Mouse (Mus musculus) kidney, embryonic 16.5 days (tissue): ENCODE data around the gene Zswim3. TPM values are rescaled to one million over a fixed set of nuclear protein-coding genes. Genes with fewer than 3 reads are reported as not detected.
A peak's percentile ranks its signal among the peaks of the same experiment; 100 is the strongest.
"Not testable (repeated sequence)": the region's sequence is repeated elsewhere in the genome, so short reads cannot be mapped to it uniquely, and the experiment has no call there.

ENCODE experiments used
- ATAC-seq: fragments of 200-750 bp; cut with Nextera tagmentation; 2 replicates; pipeline ENCODE4 v1.8.0; 2017; ENCODE audit warnings: moderate TSS enrichment; ENCODE audit not compliant: low FRiP score, low TSS enrichment
- H3K27ac ChIP-seq: fragments of 300-500 bp; sonication (generic); 2 replicates; pipeline ENCODE4 v1.5.1; 2014; ENCODE audit warnings: low read length
- H3K27me3 ChIP-seq: fragments of 300-500 bp; sonication (generic); 2 replicates; pipeline ENCODE4 v1.6.1; 2014; ENCODE audit warnings: low read length, control low read depth, mixed read lengths; ENCODE audit not compliant: insufficient read depth
- H3K36me3 ChIP-seq: fragments of 300-500 bp; sonication (generic); 2 replicates; pipeline ENCODE4 v1.6.1; 2014; ENCODE audit warnings: low read length, control low read depth, mixed read lengths; ENCODE audit not compliant: insufficient read depth
- H3K4me1 ChIP-seq: fragments of 300-500 bp; sonication (generic); 2 replicates; pipeline ENCODE4 v1.6.1; 2014; ENCODE audit warnings: low read length, control low read depth, mixed read lengths; ENCODE audit not compliant: insufficient read depth
- H3K4me2 ChIP-seq: fragments of 300-500 bp; sonication (generic); replicated peaks from 2 replicates; pipeline ENCODE4 v1.6.1; 2014; ENCODE audit warnings: low read depth, low read length
- H3K4me3 ChIP-seq: fragments of 300-500 bp; sonication (generic); 2 replicates; pipeline ENCODE4 v1.5.1; 2014; ENCODE audit warnings: mild to moderate bottlenecking, low read length
- H3K9ac ChIP-seq: fragments of 300-500 bp; sonication (generic); replicated peaks from 2 replicates; pipeline ENCODE4 v1.6.1; 2014; ENCODE audit warnings: low read length
- H3K9me3 ChIP-seq: fragments of 300-500 bp; sonication (generic); 2 replicates; pipeline ENCODE4 v1.6.1; 2016; ENCODE audit warnings: low read length, control low read depth
- WGBS: fragments of 180-500 bp; shearing (Covaris S2); extraction: QIAGEN DNeasy Blood & Tissue Kit; methylation state at CpG from one replicate; pipeline ENCODE4 v1.1.7; 2014; 5-methylcytosine and 5-hydroxymethylcytosine counted together
- polyA plus RNA-seq: library from polyadenylated mRNA; unstranded; fragments of >200 nt; fragmentation: Nextera tagmentation; extraction: Ambion mirVana; gene quantifications from 2 replicates; pipeline ENCODE4 v1.2.1, GENCODE M21; 2015

Gene Zswim3
- polyA plus RNA-seq, 1 experiment from 2014 or later, result 11.9 TPM

DNA sequence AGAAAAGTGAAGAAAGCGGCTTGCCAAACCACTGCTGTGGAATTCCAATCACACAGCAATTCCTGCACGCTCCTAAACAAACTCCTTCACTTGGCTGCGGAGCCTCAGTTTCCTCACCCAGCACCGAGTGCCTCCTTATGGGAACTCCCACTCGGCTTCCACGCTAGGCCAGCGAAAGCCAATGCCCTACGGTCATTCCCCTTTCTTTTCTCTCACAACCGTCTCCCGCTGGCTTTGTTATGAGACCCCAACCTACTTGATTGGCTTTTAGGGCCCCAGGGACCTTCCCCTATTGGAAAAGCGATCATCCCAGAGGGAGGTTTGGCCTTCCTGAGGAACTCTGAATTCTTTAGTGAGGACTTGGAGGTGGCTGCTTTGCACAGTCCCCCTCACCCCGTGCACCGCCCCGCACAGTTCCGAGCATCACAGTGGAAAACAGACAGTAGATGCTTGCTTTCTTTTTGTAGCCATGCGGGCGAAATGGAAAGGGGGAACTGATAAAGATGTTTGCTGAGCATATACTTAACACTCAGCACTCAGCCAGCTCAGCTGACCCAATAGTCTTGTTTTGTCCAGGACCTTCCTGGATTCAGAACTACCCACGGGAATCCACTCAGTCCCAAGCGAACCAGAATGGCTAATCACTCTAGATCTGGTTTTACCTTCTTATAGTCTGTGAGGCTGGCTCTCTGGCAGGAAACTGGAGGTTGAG lies 53.1 kb downstream of the Zswim3 start:
- H3K4me3 ChIP-seq, result peak overlapping the region; percentile 51
- WGBS, result 13% methylated on average over 19 of the region's 19 CpGs
- peaks cover 22% of the 10 kb centered on the region for H3K27me3 ChIP-seq
- ATAC-seq, result no peak
- no peaks in the 10 kb centered on the region for H3K36me3 ChIP-seq
- H3K9ac ChIP-seq, result peak overlapping the region; percentile 62
- H3K9me3 ChIP-seq, result no peaks in the 10 kb centered on the region
- peak overlapping the region; percentile 94 for H3K4me2 ChIP-seq
- H3K4me1 ChIP-seq, result peaks cover 51% of the 10 kb centered on the region
- H3K27ac ChIP-seq, result no peak overlapping the region

DNA sequence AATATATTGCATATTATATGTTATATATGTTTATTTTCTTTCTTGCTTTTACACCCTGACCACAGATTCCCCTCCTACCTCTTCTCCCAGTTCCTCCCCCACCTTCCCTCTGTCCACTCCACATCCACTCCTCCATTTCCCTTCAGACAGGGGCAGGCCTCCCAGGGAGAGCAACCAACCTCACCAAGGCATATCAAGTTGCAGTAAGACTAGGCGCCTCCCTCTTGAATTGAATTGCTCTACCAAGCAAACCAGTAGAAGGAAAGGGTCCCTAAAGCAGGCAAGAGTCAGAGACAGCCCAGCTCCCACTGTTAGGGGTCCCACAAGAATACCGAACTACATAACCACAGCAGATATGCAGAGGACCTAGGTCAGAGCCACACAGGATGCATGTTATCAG lies 54.3 kb downstream of the Zswim3 start:
- Histone ChIP-seq H3K27ac (0 out of 2 replicates have a peak overlapping the region, but pooled peaks have one; percentile 37), H3K36me3 (no peaks in the 10 kb centered on the region), H3K9me3 (no peaks in the 10 kb centered on the region), H3K9ac (no peak overlapping the region), H3K4me3 (no peak overlapping the region), H3K27me3 (peaks cover 22% of the 10 kb centered on the region), H3K4me2 (0 out of 2 replicates have a peak overlapping the region, but pooled peaks have one; percentile 14), H3K4me1 (peaks cover 51% of the 10 kb centered on the region)
- ATAC-seq, result no peak
- 17% methylated on average over 2 of the region's 2 CpGs for WGBS

GRCm38 (mm10) chr2:164859640-164860432 lies 54.9 kb downstream of the Zswim3 start:
- Histone ChIP-seq H3K4me2 (0 out of 2 replicates have a peak overlapping the region, but pooled peaks have one; percentile 14), H3K9ac (no peak overlapping the region), H3K36me3 (no peaks in the 10 kb centered on the region), H3K27ac (0 out of 2 replicates have a peak overlapping the region, but pooled peaks have one; percentile 37), H3K4me1 (peaks cover 51% of the 10 kb centered on the region), H3K4me3 (no peak overlapping the region), H3K9me3 (no peaks in the 10 kb centered on the region), H3K27me3 (peaks cover 21% of the 10 kb centered on the region)
- ATAC-seq, result no peak
- 32% methylated on average over 9 of the region's 9 CpGs for WGBS

GRCm38 (mm10) chr2:164861094-164861493 lies 56.2 kb downstream of the Zswim3 start:
- Histone ChIP-seq H3K4me2 (no peak overlapping the region), H3K9me3 (no peaks in the 10 kb centered on the region), H3K4me3 (no peak overlapping the region), H3K27ac (no peak overlapping the region), H3K36me3 (no peaks in the 10 kb centered on the region), H3K9ac (no peak overlapping the region), H3K4me1 (peaks cover 51% of the 10 kb centered on the region), H3K27me3 (peaks cover 17% of the 10 kb centered on the region)
- WGBS, result 69% methylated on average over 4 of the region's 4 CpGs
- ATAC-seq, result no peak

- no peaks in the 10 kb centered on the region for H3K9me3 ChIP-seq
- H3K9ac ChIP-seq, result no peak overlapping the region
- no peak overlapping the region; the same call in 1 of the 2 replicates for H3K4me2 ChIP-seq
- H3K27ac ChIP-seq, result peak overlapping the region; percentile 82
- peak; percentile 83 for ATAC-seq
- no peaks in the 10 kb centered on the region for H3K36me3 ChIP-seq
- H3K4me1 ChIP-seq, result peaks cover 54% of the 10 kb centered on the region
- 18% methylated on average over 9 of the region's 9 CpGs for WGBS
- no peak overlapping the region for H3K4me3 ChIP-seq
- peaks cover 9% of the 10 kb centered on the region; the same call in 1 of the 2 replicates for H3K27me3 ChIP-seq
Observed at GRCm38 (mm10) chr2:164862179-164862861, 57.4 kb downstream of the Zswim3 start.

GRCm38 (mm10) chr2:164863411-164863810 lies 58.5 kb downstream of the Zswim3 start:
- WGBS, result 89% methylated on average over 7 of the region's 9 CpGs
- not testable (repeated sequence) for H3K27ac ChIP-seq, H3K9me3 ChIP-seq, H3K36me3 ChIP-seq, H3K27me3 ChIP-seq, H3K4me2 ChIP-seq, H3K4me3 ChIP-seq, ATAC-seq, H3K9ac ChIP-seq
- H3K4me1 ChIP-seq, result peaks cover 44% of the 10 kb centered on the region

DNA sequence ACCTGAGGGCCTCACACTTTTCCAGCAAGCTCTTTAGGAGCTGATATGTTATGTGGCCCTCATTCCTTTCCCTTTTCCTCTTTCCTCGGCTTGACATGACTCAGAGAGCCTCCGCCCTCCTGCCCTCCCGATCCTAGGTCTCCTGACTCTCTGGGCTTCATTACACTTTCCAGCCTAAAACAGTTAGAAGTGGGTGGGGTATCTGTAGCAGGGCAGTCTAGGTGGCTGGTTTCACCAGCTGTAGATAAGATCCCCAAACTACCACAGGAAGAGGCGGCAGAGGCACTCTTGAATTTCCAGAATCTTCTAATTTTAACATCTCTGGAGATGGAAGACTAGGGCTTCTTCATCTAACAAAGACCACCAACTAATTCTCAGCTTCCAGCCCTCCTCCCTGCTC lies 59.7 kb downstream of the Zswim3 start:
- Histone ChIP-seq H3K4me1 (peaks cover 35% of the 10 kb centered on the region), H3K36me3 (no peaks in the 10 kb centered on the region), H3K9ac (no peak overlapping the region), H3K4me3 (no peak overlapping the region), H3K4me2 (no peak overlapping the region), H3K9me3 (peaks cover 4% of the 10 kb centered on the region; the same call in 1 of the 2 replicates), H3K27me3 (no peaks in the 10 kb centered on the region), H3K27ac (no peak overlapping the region)
- ATAC-seq, result no peak
- 66% methylated on average over 4 of the region's 4 CpGs for WGBS

DNA sequence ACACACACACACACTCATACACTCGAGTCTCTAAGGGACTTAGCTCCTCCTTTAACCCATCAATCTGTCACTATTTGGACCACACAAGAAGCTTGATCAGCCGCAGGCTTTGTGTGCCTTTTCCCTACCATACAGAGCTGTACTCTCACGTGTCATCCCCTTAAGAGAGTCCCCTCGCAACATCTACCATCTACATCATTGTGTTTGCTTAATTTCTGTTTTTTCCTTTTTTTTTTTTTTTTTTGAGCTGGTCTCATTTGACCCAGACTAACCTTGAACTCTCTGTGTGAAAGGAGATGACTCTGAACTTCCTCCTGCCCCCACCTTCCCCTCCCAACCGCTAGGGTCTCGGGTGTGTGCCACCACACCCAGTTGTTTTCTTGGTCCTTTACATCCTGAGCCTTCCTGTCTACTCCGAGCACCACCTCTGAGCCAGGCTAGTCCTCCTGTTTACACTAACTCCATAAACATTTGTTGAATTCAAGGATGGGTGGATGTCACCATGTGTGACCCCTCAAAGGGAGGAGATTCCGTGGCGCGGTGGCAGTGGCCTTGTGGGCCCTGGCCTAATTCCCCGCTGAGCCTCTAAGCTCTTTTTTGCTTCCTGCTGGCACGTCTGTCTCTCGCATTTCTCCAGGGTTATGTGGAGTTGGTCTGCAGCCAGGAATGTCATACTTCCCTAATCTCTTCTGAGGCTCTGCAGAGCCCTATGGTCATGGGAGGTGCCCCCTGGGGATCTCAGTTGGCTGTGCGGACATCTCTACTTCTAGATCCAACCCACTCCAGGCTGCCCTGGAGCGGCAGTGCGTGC lies 62.0 kb downstream of the Zswim3 start:
- ATAC-seq, result no peak
- no peak overlapping the region for H3K9ac ChIP-seq
- H3K27ac ChIP-seq, result peak overlapping the region; percentile 48; the same call in 1 of the 2 replicates
- no peaks in the 10 kb centered on the region for H3K36me3 ChIP-seq
- no peak overlapping the region for H3K4me3 ChIP-seq
- peaks cover 17% of the 10 kb centered on the region for H3K4me1 ChIP-seq
- no peaks in the 10 kb centered on the region for H3K27me3 ChIP-seq
- 45% methylated on average over 16 of the region's 16 CpGs for WGBS
- H3K4me2 ChIP-seq, result no peak overlapping the region
- peaks cover 4% of the 10 kb centered on the region; the same call in 1 of the 2 replicates for H3K9me3 ChIP-seq

DNA sequence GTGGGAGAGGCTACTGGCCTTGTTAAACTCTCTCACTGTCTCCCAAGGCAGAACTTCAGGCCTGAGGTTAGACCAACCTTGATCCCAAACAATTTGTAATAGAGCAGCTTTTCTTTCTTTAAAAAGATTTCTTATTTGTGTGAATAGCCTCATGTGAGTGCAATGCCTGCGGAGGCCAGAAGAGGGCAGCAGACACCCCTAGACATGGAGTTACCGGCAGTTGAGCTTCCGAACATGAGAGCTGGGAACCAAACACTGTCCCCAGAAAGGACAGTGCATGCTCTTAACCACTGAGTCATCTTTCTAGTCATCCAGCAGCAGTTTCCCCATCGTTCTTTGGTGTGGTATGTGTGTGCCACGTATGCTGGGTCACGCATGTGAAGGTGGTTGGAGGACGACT lies 62.7 kb downstream of the Zswim3 start:
- H3K9me3 ChIP-seq, result peaks cover 4% of the 10 kb centered on the region; the same call in 1 of the 2 replicates
- no peaks in the 10 kb centered on the region for H3K36me3 ChIP-seq
- no peak overlapping the region for H3K4me3 ChIP-seq
- peaks cover 11% of the 10 kb centered on the region for H3K4me1 ChIP-seq
- no peak overlapping the region for H3K4me2 ChIP-seq
- no peak overlapping the region for H3K9ac ChIP-seq
- H3K27ac ChIP-seq, result peak overlapping the region; percentile 48; the same call in 1 of the 2 replicates
- 94% methylated on average over 7 of the region's 7 CpGs for WGBS
- no peak for ATAC-seq
- H3K27me3 ChIP-seq, result no peaks in the 10 kb centered on the region
